Mouse (Mus musculus) cerebellum, adult 2 months (tissue): ENCODE results near the gene Cnr2.

ENCODE experiments used
- CTCF ChIP-seq: fragments of 200-500 bp; IDR thresholded peaks from 2 replicates; pipeline ENCODE4 v1.5.1; 2011; ENCODE audit warnings: low read depth, mild to moderate bottlenecking, control low read depth, low read length, moderate library complexity, borderline replicate concordance; ENCODE audit not compliant: insufficient read depth
- POLR2A ChIP-seq: fragments of 200-500 bp; IDR thresholded peaks from 2 replicates; pipeline ENCODE4 v1.6.1; 2011; ENCODE audit warnings: low read length, control low read depth, borderline replicate concordance; ENCODE audit not compliant: insufficient read depth

DNA sequence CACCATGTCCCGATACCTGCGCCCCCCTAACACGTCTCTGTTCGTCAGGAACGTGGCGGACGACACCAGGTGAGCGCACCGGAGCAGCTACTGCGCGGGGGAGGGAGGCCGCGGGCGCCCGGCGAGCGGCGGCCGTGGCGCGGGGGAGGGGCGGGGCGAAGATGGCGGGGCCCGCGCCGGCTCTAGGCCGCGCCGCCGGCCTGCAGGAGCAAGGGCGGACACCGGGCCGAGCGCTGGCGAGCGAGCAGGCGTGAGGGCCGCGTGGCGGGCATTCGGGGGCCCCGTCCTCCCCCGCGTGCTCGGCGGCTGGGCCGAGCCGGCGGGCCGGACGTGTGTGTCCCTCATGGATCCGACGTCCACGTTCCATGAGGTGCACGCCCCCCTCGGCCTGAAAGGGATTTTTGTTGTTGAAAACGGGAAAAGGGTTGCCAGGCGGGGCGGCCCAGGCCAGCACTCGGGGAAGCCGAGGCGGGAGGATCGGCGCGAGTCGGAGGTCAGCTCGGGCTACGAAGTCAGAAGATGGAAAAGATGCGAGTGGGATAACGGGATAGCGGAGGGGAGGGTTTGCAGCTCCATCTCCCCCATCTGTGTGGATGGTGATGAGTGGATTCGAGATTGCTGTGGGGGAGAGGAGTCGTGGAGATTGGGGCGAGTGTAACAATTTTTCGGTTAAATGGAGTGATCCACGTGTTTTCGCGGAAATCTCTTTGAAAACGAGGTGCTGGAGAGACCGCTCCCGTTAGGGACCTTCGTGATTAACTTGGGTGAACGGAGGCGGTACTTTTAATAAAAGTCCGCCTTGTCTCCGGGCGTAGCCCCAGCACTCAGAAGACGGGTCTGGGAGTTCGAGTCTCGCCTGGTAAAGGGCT, 38.7 kb upstream of the Cnr2 start:
- TF ChIP-seq CTCF (no peak), POLR2A (no peak)
